Mouse (Mus musculus) liver (tissue): ENCODE results near the gene Tspyl3.

ENCODE experiments used
- DNase-seq: peaks from one replicate; pipeline ENCODE4 v3.0.0-alpha.2; 2020; ENCODE audit warnings: mixed read lengths

The Tspyl3 gene

DNA sequence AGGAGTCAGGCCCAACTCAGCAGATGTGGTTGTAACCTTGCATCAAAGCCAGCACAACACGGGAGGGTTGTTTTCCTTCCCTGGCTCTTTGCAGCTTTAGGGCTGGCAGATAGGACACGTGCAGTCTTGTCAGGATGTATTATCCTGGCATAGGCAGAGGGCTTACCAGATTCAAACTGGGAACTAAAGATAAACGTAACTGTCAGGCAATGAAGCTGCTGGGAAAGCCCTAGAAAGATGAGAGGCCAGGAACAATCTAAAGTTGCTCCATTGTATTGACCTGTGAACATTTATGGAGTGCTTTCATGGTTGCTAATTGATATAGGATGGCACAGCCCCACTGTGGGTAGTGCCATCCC, 333 bp upstream of the Tspyl3 start:
- no peak for DNase-seq

DNA sequence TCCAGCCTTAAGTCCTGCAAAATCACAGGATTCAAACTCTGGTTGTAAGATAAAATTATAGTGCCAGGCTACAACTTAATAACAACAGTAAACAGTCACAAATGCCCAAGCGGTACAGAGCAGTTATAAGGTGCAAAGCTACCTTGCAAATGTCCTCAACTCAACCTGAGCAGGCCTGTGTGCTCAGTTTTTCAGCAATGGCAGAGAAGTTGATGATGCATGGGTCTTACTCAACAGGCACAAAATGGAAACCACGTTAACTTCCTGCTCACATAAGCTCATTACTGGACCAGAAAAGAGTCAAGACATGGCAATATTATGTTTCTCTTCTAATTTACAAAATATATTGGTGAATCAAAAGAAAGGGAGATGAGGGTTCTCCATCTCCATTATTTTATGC, 2.7 kb downstream of the Tspyl3 start:
- no peak for DNase-seq

DNA sequence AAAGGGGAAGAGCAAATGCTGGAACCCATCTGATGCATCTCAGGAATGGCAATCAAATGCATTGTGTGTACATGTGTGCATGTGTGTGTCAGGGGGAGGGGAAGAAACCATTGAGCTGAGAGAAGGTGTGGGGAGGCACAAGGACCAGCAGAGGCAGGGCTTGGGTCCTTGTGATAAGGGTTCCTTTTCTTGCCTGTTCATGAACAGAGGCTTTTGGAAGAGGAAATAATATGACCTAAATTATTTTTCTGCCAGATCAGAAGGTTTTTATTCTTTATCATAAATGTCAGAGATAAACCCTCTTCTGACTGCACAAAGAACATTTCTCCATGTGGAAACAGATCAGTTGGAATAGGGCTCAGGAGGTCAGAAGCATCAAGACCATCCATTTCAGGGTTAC, 3.1 kb downstream of the Tspyl3 start:
- DNase-seq = peak; percentile 56

DNA sequence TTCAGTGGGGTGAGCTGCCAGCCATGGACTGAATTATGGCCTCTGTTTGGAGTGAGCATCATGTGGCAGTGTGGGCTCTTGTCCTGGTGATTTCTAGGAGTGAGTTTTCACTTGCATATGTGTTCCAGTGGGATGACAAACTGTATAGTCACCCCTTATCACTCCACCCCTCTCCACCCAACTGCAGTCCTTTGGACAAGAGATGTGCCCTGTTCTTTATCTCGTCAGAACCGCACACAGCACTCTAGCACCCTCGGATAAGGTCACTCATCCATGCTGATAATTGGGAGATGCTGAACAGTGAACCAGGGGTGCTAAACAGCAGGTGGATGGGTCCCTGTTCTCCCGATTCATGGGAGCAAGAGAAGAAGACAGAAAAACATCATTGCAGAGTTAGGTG, 3.6 kb downstream of the Tspyl3 start:
- peak; percentile 82 for DNase-seq

DNA sequence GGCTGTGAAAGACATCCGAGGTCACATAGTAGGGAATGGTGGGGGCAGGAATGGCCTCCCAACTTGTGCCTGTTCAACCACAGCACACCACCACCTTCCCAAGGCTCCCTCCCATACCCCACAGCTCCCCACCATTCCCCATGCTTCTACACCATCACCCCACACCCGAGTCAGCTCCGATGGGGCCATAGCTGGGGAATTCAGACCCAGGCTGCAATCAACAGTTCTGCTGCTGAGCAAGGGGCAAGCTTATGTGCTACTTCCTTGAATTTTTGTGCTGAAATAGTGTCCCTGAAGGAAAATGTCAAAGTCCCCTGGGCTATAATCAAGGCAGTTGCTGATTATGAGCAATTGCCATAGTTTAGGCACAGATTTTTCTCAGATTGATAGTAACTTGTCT, 6.7 kb downstream of the Tspyl3 start:
- DNase-seq = no peak

DNA sequence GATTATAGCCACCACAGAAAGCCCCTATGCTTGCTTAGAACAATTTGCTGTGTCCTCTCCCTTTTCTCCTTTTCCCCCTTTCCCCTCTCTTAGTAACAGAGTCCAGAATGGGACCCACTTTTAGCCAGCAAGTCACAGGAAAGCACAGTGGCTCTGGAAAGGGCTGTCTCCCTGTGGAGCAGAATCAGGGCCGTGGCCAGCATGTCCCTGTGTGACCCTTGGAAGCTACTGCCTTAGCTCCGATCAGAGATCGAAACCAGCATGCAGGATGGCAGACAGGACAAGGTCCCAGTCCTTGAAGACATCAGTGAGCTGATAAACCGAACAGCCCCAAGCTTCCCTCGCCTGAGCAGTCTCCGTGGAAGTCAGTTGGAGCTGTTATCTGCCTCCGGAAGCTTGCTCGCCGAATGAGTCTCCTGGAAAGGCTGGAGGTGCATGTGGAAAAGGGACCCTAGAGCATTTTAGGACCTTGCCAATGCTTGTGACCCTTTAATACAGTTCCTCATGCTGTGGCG, 7.4 kb downstream of the Tspyl3 start:
- DNase-seq = no peak

DNA sequence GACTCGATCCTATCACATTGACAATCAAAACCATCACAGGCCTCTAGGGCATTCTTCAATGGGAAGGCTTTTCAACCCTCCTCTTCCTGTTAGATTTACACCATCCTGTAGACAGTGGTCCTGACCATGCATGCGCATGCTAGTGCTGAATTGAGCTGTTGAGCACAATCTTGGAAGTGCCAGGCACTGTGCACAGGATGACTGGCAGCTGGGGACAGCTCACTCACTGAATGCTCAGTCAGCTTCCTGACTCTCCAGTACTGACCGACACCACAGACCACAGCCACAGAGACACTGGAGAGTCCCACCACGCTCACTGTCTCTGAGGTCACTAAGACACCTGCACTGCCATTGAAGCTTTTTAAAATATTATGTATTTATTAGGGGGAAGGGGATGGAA, 9.8 kb downstream of the Tspyl3 start:
- DNase-seq = no peak

DNA sequence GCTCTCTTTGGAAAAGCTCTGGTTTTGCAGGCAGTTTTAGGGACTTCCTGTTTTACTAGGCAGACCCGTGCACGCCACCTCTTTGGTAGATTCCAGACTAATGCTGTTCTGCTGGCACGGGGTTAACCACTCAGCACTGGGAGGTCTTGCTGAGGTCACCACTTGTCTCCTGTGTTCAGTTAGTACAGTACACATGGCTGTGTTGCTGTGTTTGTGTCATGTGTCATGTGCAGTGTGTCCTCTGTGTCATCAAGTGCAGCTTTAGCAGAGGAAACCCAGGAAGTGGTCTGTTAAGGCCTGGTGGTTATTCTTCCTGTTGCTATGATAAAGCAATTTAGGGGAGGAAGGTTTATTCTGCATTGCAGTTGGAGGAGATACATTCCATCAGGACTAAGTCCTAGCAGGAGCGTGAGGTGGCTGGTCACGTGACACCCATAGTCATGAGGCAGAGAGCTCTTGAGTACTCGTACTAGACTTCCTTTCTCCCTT, 10.4 kb downstream of the Tspyl3 start:
- DNase-seq = no peak

DNA sequence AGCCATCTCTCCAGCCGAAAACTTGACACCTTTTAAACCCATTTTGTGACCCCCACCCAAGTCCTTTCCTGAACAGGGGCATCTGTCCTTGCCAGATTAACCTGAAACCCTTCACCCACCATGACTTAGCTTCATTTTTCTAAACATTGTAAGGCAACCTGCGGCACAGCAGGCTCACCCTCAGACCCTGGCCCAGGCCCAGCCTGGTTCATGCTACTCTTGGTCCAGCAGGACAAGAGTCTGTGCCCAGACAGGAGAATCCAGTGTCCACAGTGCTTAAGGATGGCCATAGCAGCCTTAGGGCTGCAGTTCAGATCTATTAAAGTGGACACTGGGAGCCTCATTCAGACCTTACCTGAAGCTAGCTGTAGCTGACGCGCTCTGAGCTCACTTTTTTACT, 11.9 kb downstream of the Tspyl3 start:
- no peak for DNase-seq

DNA sequence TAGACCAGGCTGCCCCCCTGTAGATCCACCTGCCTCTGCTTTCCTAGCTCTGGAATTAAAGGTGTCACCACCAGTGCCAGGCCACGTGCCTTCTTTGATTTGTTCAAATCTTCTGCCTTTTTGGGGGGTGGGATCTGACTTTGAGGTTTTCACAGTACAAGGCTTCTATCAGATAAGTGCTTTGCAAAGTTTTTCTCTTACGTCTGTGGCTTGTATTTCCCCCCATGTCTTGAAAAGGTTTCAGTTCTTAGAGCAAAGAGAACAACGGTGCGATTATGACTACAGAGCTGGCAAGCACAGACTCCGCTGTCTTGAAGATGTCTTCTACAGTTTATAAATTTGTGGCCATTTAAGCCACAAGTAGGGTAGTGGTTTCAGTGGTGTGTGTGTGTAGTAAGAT, 13.8 kb downstream of the Tspyl3 start:
- no peak for DNase-seq

DNA sequence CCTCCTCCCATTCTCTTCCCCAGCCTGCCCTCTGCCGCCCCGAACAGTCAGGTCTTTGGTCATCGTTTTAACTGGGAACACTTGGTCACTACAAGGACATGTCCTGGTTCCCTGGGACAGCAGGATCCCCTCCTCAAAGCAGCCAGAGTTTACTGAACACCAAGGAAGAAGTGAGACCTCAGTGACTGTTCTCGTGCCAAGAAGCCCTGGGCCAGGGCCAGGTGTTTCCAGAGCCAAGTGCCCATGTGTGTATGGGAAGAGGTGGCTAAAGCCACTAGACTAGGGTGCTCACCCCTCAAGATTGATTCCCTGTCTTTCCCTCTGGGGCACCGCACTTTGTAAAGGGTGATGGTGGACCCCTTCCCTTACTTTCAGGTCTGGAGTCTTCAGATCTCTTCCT, 16.0 kb downstream of the Tspyl3 start:
- no peak for DNase-seq

DNA sequence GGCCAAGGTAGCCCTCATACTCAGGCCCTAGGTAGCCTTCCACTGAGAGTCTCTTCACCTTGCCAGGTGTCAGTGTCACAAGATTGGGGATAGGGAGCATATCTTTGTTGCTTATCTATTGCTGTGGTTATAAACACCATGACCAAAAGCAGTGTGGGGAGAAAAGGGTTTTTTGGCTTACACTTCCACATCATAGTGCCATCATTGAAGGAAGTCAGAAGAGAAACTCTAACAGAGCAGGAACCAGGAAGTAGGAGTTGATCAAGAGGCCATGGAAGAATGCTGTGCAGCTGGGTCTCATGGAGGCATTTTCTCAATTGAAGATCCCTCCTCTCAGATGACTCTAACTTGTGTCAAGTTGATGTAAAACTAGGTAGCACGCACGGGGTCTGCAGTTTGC, 17.1 kb downstream of the Tspyl3 start:
- no peak for DNase-seq

DNA sequence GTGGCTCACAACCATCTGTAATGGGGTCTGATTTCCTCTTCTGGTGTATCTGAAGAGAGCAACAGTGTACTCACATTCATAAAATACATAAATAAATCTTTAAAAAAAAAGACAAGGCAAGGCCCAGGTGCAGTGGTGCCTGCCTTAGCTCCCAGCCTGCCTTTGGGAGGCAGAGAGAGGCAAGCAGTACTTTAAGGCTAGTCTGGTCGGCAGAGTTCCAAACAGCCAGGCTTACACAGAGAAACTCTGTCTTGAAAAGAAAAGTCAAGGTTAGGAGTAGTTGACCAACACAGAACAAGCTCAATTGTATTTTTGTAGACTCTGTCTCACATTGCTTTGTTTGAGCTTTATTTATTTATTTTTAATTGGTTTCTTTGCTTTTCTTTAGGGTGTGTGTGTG, 22.5 kb downstream of the Tspyl3 start:
- no peak for DNase-seq

DNA sequence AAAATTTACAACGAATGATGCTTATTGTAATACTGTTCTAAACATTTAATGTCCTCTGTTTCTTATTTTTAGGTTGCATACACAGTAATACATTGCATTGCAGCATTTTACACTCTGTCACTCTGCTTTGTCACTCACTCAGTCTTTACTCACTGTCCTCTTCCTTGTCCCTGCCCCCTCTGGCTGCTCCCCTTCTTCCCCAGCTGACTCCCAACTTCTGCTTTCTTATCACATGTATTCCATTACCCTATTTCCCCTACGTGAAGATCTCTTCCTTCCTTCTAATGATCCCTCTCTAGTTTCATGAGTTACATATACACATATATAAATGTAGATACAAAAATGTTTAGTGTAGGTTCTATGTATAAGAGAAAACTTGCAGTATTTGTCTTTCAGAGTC, 26.1 kb downstream of the Tspyl3 start:
- DNase-seq = no peak

DNA sequence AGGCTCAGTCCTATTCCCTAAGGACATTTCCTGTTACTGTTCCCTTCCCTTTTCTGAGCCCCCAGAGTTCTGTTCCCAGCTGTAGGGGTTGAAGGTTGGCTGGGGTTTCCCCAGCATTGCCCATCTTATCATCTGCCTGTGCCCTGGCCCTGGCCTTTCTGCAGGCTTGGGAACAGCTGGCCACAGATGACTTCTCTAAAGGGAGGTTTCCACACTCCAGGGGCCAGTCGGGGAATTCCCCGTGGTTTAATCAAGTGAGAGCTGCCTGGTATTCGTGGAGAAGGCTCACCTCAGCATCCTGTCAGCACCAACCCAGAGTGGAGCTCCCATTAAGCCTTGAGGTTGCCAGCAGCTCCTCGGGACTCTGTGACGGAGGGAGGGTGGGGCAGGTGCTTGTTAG, 26.8 kb downstream of the Tspyl3 start:
- no peak for DNase-seq

DNA sequence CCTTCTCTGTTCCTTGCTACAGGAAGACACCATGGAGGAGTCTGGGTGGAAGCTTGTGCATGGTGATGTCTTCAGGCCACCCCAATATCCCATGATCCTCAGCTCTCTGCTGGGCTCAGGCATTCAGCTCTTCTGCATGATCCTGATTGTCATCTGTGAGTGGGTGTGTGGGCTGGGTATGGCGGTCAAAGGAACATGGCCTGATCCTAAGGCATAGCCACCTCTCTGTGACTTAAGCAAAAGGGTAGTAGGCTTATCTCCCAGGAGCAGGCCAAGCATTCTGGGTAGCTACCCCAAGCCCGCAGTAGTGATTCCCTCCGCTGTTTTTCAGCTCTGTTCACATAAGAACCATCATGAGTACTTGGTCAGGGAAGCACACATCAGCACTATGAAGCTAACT, 31.0 kb downstream of the Tspyl3 start:
- peak; percentile 17 for DNase-seq

DNA sequence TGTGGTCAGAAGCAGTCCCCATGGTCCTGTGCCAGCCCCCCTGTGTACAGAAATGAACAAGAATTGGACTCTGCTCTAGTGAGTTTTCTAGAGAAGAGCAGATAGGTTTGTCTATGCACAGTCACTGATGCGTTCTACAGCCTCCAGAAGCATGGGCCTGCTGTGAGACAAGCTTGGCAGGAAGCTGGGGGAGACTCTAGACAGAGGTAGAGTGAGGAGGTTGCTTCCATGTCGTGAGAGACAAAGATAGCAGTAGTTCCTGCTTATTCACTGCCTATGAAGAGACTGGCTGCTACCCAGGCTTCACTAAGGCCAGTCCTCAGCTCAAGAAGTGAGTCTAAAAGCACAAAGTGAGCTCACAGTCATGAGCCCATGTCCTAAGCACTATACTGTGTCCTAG, 34.0 kb downstream of the Tspyl3 start:
- DNase-seq = no peak

DNA sequence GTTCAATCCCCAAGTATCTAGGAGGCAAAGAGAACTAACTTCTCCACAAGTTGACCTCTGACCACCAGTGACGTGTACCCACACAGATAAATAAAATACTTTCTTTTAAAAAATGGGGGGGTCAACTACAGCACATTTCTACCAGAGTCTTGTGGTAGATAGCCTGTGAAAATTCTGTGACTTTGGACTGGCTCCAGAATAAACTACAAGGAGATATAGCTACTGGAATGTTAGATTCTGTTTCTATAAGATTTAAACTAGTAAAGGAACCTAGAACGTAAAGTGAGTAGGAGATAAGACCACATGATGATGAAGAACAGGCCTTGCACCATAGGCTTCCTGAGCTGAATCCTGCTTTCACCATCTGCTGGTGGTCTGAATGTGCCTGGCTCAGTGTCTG, 37.4 kb downstream of the Tspyl3 start:
- DNase-seq = no peak

DNA sequence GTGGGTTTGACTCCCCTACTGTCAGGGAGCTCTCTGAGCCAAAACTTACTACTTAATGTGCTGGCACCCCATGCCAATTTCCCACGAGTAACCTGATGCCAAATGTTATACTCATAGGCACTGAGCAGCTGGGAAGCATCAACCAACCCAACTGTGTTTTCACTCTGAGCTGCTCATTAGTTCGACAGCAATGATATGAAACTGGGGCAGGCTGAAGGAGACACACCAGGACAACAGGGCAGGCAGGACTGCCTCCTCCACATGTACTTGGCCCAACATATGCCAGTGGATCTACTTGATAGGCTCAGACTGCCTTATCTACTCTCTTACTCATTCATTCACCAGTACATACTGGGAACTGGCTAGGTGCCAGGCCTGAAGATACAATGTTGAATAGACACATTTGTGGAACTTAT, 39.1 kb downstream of the Tspyl3 start:
- no peak for DNase-seq

DNA sequence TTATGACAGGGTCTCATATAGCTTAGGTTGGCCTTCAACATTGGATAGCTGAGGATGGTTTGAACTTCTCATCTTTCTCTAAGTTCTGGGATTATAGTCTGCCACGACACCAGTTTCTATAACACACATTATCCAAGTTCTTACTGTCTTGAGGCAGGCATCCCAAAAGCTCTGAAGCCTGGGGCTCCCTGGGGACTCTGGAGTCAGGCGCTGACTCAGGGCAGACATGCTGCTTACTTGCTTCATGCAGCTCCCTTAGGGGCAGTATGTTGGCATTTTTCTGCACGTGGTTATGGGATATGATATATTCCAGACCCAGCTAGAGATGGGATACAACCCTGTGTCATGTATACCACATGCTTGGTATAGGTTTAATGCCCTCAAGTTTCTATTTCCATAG, 45.3 kb downstream of the Tspyl3 start:
- no peak for DNase-seq

DNA sequence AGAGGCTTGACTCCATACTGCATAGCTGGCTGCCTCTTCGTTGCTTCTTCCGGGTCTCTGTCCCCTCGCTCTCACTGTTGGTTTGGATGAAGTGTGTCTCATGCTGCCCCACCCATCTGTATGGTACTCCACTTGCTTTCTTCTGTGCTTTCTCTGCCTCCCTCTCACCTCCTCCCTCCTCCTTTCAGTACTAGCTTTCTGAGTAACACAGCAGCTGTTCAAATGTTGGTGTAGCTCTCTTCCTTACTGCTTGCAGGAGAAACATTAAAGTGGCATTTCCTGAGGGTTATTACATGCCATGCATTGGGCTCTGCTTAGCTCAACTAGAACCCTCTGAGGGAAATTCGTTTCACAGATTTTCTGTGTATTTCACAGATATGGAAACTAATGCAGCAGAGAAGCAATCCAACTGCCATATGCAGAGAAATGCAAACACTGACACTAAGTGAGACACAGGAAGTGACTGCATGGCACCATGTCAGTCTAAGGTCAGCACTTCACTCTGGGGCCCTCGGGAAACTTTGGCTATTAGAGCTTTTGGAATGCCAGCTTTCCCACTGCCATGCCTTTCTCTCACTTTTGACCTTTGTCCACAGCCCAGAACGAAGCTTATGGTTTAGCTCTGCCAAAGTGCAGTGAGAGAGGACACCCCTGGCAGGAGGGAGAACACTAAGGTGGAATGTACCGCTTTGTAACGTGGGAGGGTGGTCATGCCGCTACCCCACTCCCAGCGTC, 45.9 kb downstream of the Tspyl3 start:
- DNase-seq = no peak

DNA sequence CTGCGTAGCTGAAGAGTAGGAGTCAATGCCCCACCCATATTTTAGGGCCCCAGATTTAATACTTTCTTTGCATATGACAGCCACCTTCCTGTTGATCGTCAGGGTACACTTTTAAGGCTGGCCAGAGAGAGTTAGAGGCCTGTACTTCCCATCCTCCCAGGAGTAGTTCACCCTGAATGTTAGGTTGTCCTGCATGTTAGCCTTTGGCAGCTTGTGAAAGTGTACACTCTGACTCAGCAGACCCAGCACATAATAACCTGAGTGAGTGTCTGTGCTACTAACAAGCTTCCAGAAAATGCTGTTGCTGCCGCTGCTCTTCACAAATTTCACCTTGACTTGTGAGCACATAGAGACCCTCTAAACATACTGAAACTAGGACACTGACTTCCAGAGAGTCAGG, 48.1 kb downstream of the Tspyl3 start:
- no peak for DNase-seq

DNA sequence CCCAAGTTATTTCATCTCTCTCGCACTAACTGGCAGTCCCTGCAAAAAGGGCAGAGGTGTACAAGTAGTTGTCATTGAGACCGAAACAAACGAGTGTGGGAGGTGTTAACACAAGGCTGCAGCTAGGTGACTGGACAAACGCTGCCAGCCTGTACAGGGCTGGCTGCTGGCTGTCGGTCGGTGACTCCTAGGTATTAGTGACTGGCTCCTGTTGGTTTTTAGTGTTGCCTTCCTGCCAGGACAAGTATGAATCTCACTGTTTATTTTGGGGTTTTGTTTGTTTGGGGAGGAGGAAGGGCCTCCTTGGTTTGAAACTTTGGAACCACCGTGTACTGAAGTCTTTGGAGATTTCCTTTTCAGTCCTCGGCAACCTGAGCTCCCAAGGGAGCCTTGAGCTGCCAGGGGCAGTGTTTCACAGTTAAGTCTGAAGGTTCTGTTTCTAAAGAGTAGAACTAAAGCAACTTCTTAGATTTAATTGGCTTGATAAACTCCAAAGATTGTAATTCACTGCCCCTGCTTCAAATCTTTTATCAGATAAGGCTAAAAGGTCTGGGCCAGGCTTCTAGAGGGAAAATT, 49.2 kb downstream of the Tspyl3 start:
- no peak for DNase-seq
